Mouse (Mus musculus): ENCODE data around the gene Prkar2b.
A peak's percentile ranks its signal among the peaks of the same experiment; 100 is the strongest.

The Prkar2b gene

GRCm38 (mm10) chr12:31924135-31924534, 137.0 kb downstream of the Prkar2b start:
- DNase-seq (ENCODE audit: low spot score), result no peak

DNA sequence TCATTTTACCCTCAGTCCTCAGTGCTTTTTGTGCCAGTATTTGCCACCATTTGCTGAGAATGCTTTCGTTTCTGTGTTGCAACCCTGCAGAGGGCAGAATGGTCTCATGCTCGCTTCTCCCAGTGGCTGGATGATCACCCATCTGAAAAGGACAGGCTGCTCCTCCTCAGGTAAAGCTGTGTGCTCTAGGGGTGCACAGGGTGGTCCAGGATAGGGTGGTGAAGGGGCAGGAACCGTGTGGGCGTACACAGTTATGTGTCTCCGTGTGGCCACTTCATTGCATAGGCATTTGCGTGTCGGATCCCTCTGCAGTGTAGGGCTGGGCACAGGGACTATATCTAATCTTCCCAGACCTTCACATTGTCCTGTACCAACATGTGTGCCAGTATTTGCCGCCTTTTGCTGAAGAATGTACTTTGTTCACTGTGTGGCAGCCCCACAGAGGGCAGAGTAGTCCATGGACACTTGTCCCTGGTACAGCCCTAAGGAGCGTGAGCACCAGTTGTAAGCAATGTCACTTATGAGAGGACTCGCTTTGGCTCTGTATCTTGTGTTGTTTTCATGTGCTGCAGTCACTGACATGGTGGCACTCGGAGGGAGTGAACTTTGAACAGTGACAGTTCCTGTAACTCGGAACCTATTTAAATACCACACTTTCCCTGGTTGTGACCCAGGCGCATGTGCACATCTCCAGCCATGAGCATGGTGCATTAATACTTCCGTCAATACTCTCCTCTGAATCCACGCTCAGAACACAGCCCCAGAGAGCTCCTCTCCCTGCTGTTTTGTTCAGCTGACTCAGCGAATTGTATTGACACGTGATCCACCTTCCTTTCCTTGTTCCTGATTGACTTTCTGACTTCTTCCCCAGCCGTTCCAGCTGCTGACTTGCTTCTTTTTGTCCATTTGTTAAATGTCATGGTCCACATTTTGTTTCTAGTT, 140.4 kb downstream of the Prkar2b start:
- no peak for DNase-seq (ENCODE audit: low spot score)

GRCm38 (mm10) chr12:31917245-31917644, 143.9 kb downstream of the Prkar2b start:
- peak; percentile 8 for DNase-seq (ENCODE audit: low spot score)

DNA sequence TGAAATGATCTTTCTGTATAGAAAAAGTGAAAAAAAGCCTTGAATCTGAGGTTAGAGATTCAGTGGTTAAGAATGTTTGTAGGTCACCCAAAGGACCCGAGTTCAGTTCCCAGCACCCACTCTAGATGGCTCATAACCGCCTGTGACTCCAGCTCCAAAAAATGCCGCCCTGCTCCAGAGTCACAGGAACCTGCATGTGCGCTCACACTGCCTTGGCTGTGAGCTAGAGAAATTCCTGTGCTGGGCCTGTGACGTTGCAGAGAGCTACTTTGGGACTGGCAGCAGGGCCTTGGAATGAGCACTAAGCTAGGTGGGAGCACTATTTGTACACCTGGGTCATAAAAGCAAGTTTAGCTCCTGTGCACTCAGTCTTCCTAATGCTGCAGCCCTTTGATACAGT, 144.4 kb downstream of the Prkar2b start:
- no peak for DNase-seq (ENCODE audit: low spot score)

- DNase-seq (ENCODE audit: low spot score), result no peak
Measured at GRCm38 (mm10) chr12:31913614-31914013, 147.5 kb downstream of the Prkar2b start.

DNA sequence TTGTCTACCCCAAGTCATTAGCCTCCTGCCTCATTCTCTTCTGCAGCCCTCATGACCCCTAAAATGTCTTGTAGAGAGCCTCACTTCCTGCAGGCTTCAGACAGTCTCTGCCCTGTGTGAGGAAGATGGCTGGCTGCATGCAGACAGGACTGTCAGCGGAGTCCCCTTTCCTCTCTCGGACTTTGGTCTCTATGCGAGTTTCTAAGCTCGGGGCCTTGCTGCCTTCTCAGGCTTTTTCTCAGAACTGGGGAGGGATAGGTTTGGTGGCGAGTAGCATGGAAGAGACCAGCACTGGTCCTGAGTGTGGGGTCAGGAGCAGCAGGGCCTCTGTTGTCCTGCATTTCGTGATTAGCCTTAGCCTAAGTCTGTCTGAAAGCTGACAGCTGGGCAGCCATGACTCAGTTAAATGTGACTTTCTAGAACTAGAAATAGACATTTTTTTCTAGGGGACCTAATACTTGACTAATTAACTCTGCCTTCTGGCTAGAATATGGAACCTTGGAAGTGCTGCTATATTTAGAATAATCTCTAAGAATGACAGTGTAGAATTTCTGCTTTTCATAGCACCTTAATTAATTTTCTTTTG, 148.0 kb downstream of the Prkar2b start:
- no peak for DNase-seq (ENCODE audit: low spot score)
